9 mouse cellular contexts compared by ENCODE assay signal in genomic region chr3:130494665-130495396, GRCm38 (mm10).
DNase-seq lines count a peak whose midpoint lies in the region; ATAC-seq and TF ChIP-seq lines count a peak whose summit lies in the region.
"Had no signal": no experiment of that assay in that cellular context is flagged by ENCODE, and none has a peak within 500 bp of the region (broad histone marks: within the 10 kb centered on the region; RNA-seq: fewer than 3 reads in every experiment).

No protein-coding gene starts in this region.

- no peaks in the 10 kb centered on the region for H3K27me3 ChIP-seq in neural tube, embryonic 11.5 days (ENCODE audit: control insufficient read depth, insufficient read depth, low read length)
- no peaks in the 10 kb centered on the region for H3K27me3 ChIP-seq in stomach, postnatal 0 days (ENCODE audit: control insufficient read depth, insufficient read depth, low read length)
- H3K27me3 ChIP-seq: embryonic facial prominence, embryonic 15.5 days; megakaryocyte, embryonic 14.5 days had no signal

- no peak for TF ChIP-seq EP300 in stomach, postnatal 0 days (optimal IDR thresholded peaks at IDR 0.05)

- no peak for TF ChIP-seq POLR2A in lung, adult 2 months (IDR thresholded peaks at IDR 0.05; ENCODE audit: borderline replicate concordance, extremely low read depth, low read depth, low read length)

- no peak overlapping the region for H3K4me2 ChIP-seq in neural tube, embryonic 11.5 days (ENCODE audit: low read depth)
- H3K4me2 ChIP-seq in stomach, postnatal 0 days (replicated peaks; ENCODE audit: low read depth): no peak overlapping the region
- H3K4me2 ChIP-seq: embryonic facial prominence, embryonic 15.5 days had no signal

- H3K9me3 ChIP-seq in neural tube, embryonic 11.5 days (ENCODE audit: control insufficient read depth, low read length): no peaks in the 10 kb centered on the region
- H3K9me3 ChIP-seq in stomach, postnatal 0 days (ENCODE audit: control insufficient read depth, low read length): no peaks in the 10 kb centered on the region
- H3K9me3 ChIP-seq: embryonic facial prominence, embryonic 15.5 days had no signal

- intact Hi-C loops in gastrocnemius, postnatal 14 days (cut with DNase I; ENCODE audit: low total_unique reads): no loop called here

- peaks cover 5% of the 10 kb centered on the region; the same call in 1 of the 2 replicates for H3K4me1 ChIP-seq in neural tube, embryonic 11.5 days (ENCODE audit: control insufficient read depth, insufficient read depth, low read length)
- no peaks in the 10 kb centered on the region for H3K4me1 ChIP-seq in lung, adult 2 months (ENCODE audit: control insufficient read depth, insufficient read depth, low read length)
- no peaks in the 10 kb centered on the region for H3K4me1 ChIP-seq in stomach, postnatal 0 days (replicated peaks; ENCODE audit: control insufficient read depth, insufficient read depth)
- H3K4me1 ChIP-seq: embryonic facial prominence, embryonic 15.5 days; megakaryocyte, embryonic 14.5 days had no signal

- no peaks in the 10 kb centered on the region for H3K36me3 ChIP-seq in neural tube, embryonic 11.5 days (ENCODE audit: control insufficient read depth, insufficient read depth, low read length)
- H3K36me3 ChIP-seq in stomach, postnatal 0 days (ENCODE audit: control insufficient read depth, insufficient read depth, low read length): no peaks in the 10 kb centered on the region
- H3K36me3 ChIP-seq: embryonic facial prominence, embryonic 15.5 days had no signal

- H3K9ac ChIP-seq in neural tube, embryonic 11.5 days (ENCODE audit: low read length): no peak overlapping the region
- no peak overlapping the region for H3K9ac ChIP-seq in stomach, postnatal 0 days (ENCODE audit: low read length)
- H3K9ac ChIP-seq: embryonic facial prominence, embryonic 15.5 days had no signal

- ATAC-seq in neural tube, embryonic 11.5 days (ENCODE audit: insufficient read depth, low FRiP score, low TSS enrichment): no peak
- no peak for ATAC-seq in stomach, postnatal 0 days (ENCODE audit: low FRiP score, low TSS enrichment)

- H3K27ac ChIP-seq in neural tube, embryonic 11.5 days (ENCODE audit: low read depth, low read length): no peak overlapping the region
- H3K27ac ChIP-seq in stomach, postnatal 0 days (replicated peaks): no peak overlapping the region
- H3K27ac ChIP-seq: embryonic facial prominence, embryonic 15.5 days had no signal

- peak; percentile 40 for DNase-seq in neural tube, embryonic 11.5 days (ENCODE audit: low spot score)
- DNase-seq in neural tube, embryonic 10.5 days (ENCODE audit: extremely low spot score, low spot score): no peak
- peak; percentile 10 for DNase-seq in cerebellum, adult 9-11 months
- peak; percentile 70 for DNase-seq in gastrocnemius, postnatal 14 days
- peak; percentile 8 for DNase-seq in lung, adult 2 months
- no peak for DNase-seq in stomach, postnatal 0 days (ENCODE audit: low spot score)
- no peak for DNase-seq in yolk sac, embryonic 10.5 days (ENCODE audit: low spot score)

- no peak overlapping the region for H3K4me3 ChIP-seq in neural tube, embryonic 11.5 days (ENCODE audit: low read depth, low read length)
- H3K4me3 ChIP-seq in lung, adult 2 months (replicated peaks; ENCODE audit: extremely low read depth, low read depth, low read length): no peak overlapping the region
- no peak overlapping the region for H3K4me3 ChIP-seq in stomach, postnatal 0 days (ENCODE audit: low read depth, low read length)
- H3K4me3 ChIP-seq: embryonic facial prominence, embryonic 15.5 days; megakaryocyte, embryonic 14.5 days had no signal

- 0 out of 2 replicates have a peak, but pooled peaks have one; percentile 12 for TF ChIP-seq CTCF in lung, adult 2 months (IDR thresholded peaks at IDR 0.05; ENCODE audit: insufficient read depth, low read length)
- TF ChIP-seq CTCF in stomach, postnatal 0 days (IDR thresholded peaks at IDR 0.05; ENCODE audit: low read depth): peak; percentile 44

- 72% methylated on average over 20 of the region's 20 CpGs for WGBS in neural tube, embryonic 11.5 days
- whole genome bisulfite sequencing in lung, adult 2 months: 65% methylated on average over 20 of the region's 20 CpGs
- 71% methylated on average over 20 of the region's 20 CpGs for WGBS in stomach, postnatal 0 days

Comparison
In these comparisons a context has a peak if more than half of its experiments do, and no peak if none do; other contexts are left out.
1. DNase-seq: peak in neural tube, embryonic 11.5 days (single experiment), cerebellum, adult 9-11 months (single experiment), gastrocnemius, postnatal 14 days (single experiment) and lung, adult 2 months (single experiment); none in neural tube, embryonic 10.5 days (single experiment), stomach, postnatal 0 days (single experiment) and yolk sac, embryonic 10.5 days (single experiment).